Mouse (Mus musculus): ENCODE measurements around the gene Os9. TPM values are rescaled to one million over a fixed set of nuclear protein-coding genes. Genes with fewer than 3 reads are reported as not detected.
"Not testable (repeated sequence)": the region's sequence is repeated elsewhere in the genome, so short reads cannot be mapped to it uniquely, and the experiment has no call there.

The Os9 gene
- polyA plus RNA-seq, 1 experiment from 2014 or later: 47.8 TPM

GRCm38 (mm10) chr10:127164631-127165353, 43.9 kb upstream of the Os9 start, which contains the start of gene B4galnt1:
Gene B4galnt1, plus strand, starts transcription at chr10:127165225.
- H3K9me3 ChIP-seq (ENCODE audit: control insufficient read depth, low read depth, low read length): no peaks in the 10 kb centered on the region
- WGBS: 2% methylated on average over 50 of the region's 52 CpGs
- peak within 1 kb of the TSS; percentile 67 for H3K4me3 ChIP-seq (ENCODE audit: low read depth, low read length)
- peak; percentile 81 for ATAC-seq (ENCODE audit: insufficient number of reproducible peaks, insufficient read depth, low FRiP score, low read depth)
- no peaks in the 10 kb centered on the region for H3K36me3 ChIP-seq (ENCODE audit: control insufficient read depth, insufficient read depth, low read length)
- H3K4me2 ChIP-seq (replicated peaks; ENCODE audit: low read depth, low read length): peak within 1 kb of the TSS; percentile 100
- H3K9ac ChIP-seq (replicated peaks; ENCODE audit: low read depth, low read length): peak within 1 kb of the TSS; percentile 72
- no peaks in the 10 kb centered on the region for H3K4me1 ChIP-seq (ENCODE audit: control insufficient read depth, insufficient read depth, low read length)
- H3K27ac ChIP-seq (ENCODE audit: low read length): peak within 1 kb of the TSS; percentile 66
- H3K27me3 ChIP-seq (ENCODE audit: control insufficient read depth, insufficient read depth, low read length): peaks cover 30% of the 10 kb centered on the region

GRCm38 (mm10) chr10:127164190-127164589, 43.3 kb upstream of the Os9 start:
- Histone ChIP-seq H3K4me3 (ENCODE audit: low read depth, low read length) (no peak overlapping the region), H3K27ac (ENCODE audit: low read length) (no peak overlapping the region), H3K4me1 (ENCODE audit: control insufficient read depth, insufficient read depth, low read length) (no peaks in the 10 kb centered on the region), H3K9me3 (ENCODE audit: control insufficient read depth, low read depth, low read length) (no peaks in the 10 kb centered on the region), H3K27me3 (ENCODE audit: control insufficient read depth, insufficient read depth, low read length) (peaks cover 24% of the 10 kb centered on the region), H3K36me3 (ENCODE audit: control insufficient read depth, insufficient read depth, low read length) (no peaks in the 10 kb centered on the region), H3K4me2 (replicated peaks; ENCODE audit: low read depth, low read length) (no peak overlapping the region), H3K9ac (replicated peaks; ENCODE audit: low read depth, low read length) (no peak overlapping the region)
- 91% methylated on average over 4 of the region's 4 CpGs for WGBS
- ATAC-seq (ENCODE audit: insufficient number of reproducible peaks, insufficient read depth, low FRiP score, low read depth): no peak

DNA sequence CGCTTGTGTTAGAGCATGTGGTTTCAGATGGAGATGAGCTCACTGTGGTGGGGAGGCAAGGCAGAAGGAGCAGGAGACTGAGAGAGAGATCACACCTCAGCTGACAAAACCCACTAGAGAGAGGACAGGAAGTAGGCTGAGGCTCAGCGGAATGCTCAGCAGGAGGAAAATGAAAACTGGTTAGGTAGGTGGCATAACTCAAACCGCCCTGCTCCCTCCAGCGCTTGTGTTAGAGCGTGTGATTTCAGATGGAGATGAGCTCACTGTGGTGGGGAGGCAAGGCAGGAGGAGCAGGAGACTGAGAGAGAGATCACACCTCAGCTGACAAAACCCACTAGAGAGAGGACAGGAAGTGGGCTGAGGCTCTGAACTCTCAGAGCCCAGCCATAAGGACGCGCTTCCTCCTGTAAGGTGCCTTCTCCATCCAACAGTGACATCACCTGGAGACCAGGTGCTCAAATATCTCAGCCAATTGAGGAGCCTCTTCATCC, 41.9 kb upstream of the Os9 start:
- peaks cover 17% of the 10 kb centered on the region for H3K27me3 ChIP-seq (ENCODE audit: control insufficient read depth, insufficient read depth, low read length)
- H3K4me1 ChIP-seq (ENCODE audit: control insufficient read depth, insufficient read depth, low read length); H3K9me3 ChIP-seq (ENCODE audit: control insufficient read depth, low read depth, low read length); H3K4me3 ChIP-seq (ENCODE audit: low read depth, low read length); H3K4me2 ChIP-seq (replicated peaks; ENCODE audit: low read depth, low read length); H3K27ac ChIP-seq (ENCODE audit: low read length); H3K36me3 ChIP-seq (ENCODE audit: control insufficient read depth, insufficient read depth, low read length); H3K9ac ChIP-seq (replicated peaks; ENCODE audit: low read depth, low read length); ATAC-seq (ENCODE audit: insufficient number of reproducible peaks, insufficient read depth, low FRiP score, low read depth): not testable (repeated sequence)
- 48% methylated on average over 7 of the region's 7 CpGs for WGBS

- Histone ChIP-seq H3K4me1 (ENCODE audit: control insufficient read depth, insufficient read depth, low read length) (no peaks in the 10 kb centered on the region), H3K4me2 (replicated peaks; ENCODE audit: low read depth, low read length) (no peak overlapping the region), H3K9me3 (ENCODE audit: control insufficient read depth, low read depth, low read length) (no peaks in the 10 kb centered on the region), H3K36me3 (ENCODE audit: control insufficient read depth, insufficient read depth, low read length) (no peaks in the 10 kb centered on the region), H3K27ac (ENCODE audit: low read length) (no peak overlapping the region), H3K4me3 (ENCODE audit: low read depth, low read length) (no peak overlapping the region), H3K9ac (replicated peaks; ENCODE audit: low read depth, low read length) (no peak overlapping the region), H3K27me3 (ENCODE audit: control insufficient read depth, insufficient read depth, low read length) (no peaks in the 10 kb centered on the region)
- no peak for ATAC-seq (ENCODE audit: insufficient number of reproducible peaks, insufficient read depth, low FRiP score, low read depth)
- 65% methylated on average over 3 of the region's 3 CpGs for WGBS
Measured at GRCm38 (mm10) chr10:127160728-127161127, 39.8 kb upstream of the Os9 start.

GRCm38 (mm10) chr10:127160081-127160480, 39.1 kb upstream of the Os9 start:
- H3K27ac ChIP-seq (ENCODE audit: low read length): no peak overlapping the region
- no peaks in the 10 kb centered on the region for H3K9me3 ChIP-seq (ENCODE audit: control insufficient read depth, low read depth, low read length)
- H3K4me1 ChIP-seq (ENCODE audit: control insufficient read depth, insufficient read depth, low read length): no peaks in the 10 kb centered on the region
- no peak overlapping the region for H3K4me2 ChIP-seq (replicated peaks; ENCODE audit: low read depth, low read length)
- H3K27me3 ChIP-seq (ENCODE audit: control insufficient read depth, insufficient read depth, low read length): no peaks in the 10 kb centered on the region
- no peaks in the 10 kb centered on the region for H3K36me3 ChIP-seq (ENCODE audit: control insufficient read depth, insufficient read depth, low read length)
- no peak overlapping the region for H3K4me3 ChIP-seq (ENCODE audit: low read depth, low read length)
- ATAC-seq (ENCODE audit: insufficient number of reproducible peaks, insufficient read depth, low FRiP score, low read depth): no peak
- 83% methylated on average over 9 of the region's 9 CpGs for WGBS
- H3K9ac ChIP-seq (replicated peaks; ENCODE audit: low read depth, low read length): no peak overlapping the region

- no peak for ATAC-seq (ENCODE audit: insufficient number of reproducible peaks, insufficient read depth, low FRiP score, low read depth)
- no peaks in the 10 kb centered on the region for H3K4me1 ChIP-seq (ENCODE audit: control insufficient read depth, insufficient read depth, low read length)
- no peaks in the 10 kb centered on the region for H3K27me3 ChIP-seq (ENCODE audit: control insufficient read depth, insufficient read depth, low read length)
- 65% methylated on average over 3 of the region's 3 CpGs for WGBS
- no peak overlapping the region for H3K4me2 ChIP-seq (replicated peaks; ENCODE audit: low read depth, low read length)
- no peaks in the 10 kb centered on the region for H3K9me3 ChIP-seq (ENCODE audit: control insufficient read depth, low read depth, low read length)
- H3K4me3 ChIP-seq (ENCODE audit: low read depth, low read length): no peak overlapping the region
- no peak overlapping the region for H3K27ac ChIP-seq (ENCODE audit: low read length)
- no peak overlapping the region for H3K9ac ChIP-seq (replicated peaks; ENCODE audit: low read depth, low read length)
- H3K36me3 ChIP-seq (ENCODE audit: control insufficient read depth, insufficient read depth, low read length): no peaks in the 10 kb centered on the region
Measured at GRCm38 (mm10) chr10:127158471-127158870, 37.5 kb upstream of the Os9 start.

- Histone ChIP-seq H3K4me1 (ENCODE audit: control insufficient read depth, insufficient read depth, low read length) (no peaks in the 10 kb centered on the region), H3K4me2 (replicated peaks; ENCODE audit: low read depth, low read length) (no peak overlapping the region), H3K36me3 (ENCODE audit: control insufficient read depth, insufficient read depth, low read length) (no peaks in the 10 kb centered on the region), H3K27ac (ENCODE audit: low read length) (no peak overlapping the region; the same call in 1 of the 2 replicates), H3K27me3 (ENCODE audit: control insufficient read depth, insufficient read depth, low read length) (no peaks in the 10 kb centered on the region), H3K9me3 (ENCODE audit: control insufficient read depth, low read depth, low read length) (no peaks in the 10 kb centered on the region), H3K4me3 (ENCODE audit: low read depth, low read length) (no peak overlapping the region), H3K9ac (replicated peaks; ENCODE audit: low read depth, low read length) (no peak overlapping the region)
- WGBS: 45% methylated on average over 1 of the region's 1 CpGs
- no peak for ATAC-seq (ENCODE audit: insufficient number of reproducible peaks, insufficient read depth, low FRiP score, low read depth)
Measured at GRCm38 (mm10) chr10:127156511-127156910, 35.6 kb upstream of the Os9 start.

DNA sequence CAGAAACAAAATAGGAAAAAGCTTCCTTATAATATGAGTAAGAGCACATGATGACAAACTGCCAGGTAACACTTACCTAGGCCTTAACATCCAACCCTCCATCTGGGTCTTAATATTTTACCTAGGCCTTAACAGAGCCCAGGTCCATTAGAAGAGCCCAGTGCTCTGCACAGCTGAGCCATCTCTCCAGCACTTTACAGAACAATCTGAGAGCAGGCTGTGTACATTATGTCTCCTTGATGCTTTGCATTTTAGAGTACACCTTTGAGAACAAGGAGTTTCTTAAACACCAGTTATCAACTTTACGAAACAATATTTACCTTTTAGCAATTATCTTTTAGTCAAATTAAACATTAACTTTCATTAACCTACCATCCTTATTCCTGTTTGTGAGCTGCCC, 35.2 kb upstream of the Os9 start:
- Histone ChIP-seq H3K4me3 (ENCODE audit: low read depth, low read length) (no peak overlapping the region), H3K27me3 (ENCODE audit: control insufficient read depth, insufficient read depth, low read length) (no peaks in the 10 kb centered on the region), H3K27ac (ENCODE audit: low read length) (0 out of 2 replicates have a peak overlapping the region, but pooled peaks have one; percentile 6), H3K4me2 (replicated peaks; ENCODE audit: low read depth, low read length) (no peak overlapping the region), H3K9me3 (ENCODE audit: control insufficient read depth, low read depth, low read length) (no peaks in the 10 kb centered on the region), H3K9ac (replicated peaks; ENCODE audit: low read depth, low read length) (no peak overlapping the region), H3K36me3 (ENCODE audit: control insufficient read depth, insufficient read depth, low read length) (no peaks in the 10 kb centered on the region), H3K4me1 (ENCODE audit: control insufficient read depth, insufficient read depth, low read length) (no peaks in the 10 kb centered on the region)
- ATAC-seq (ENCODE audit: insufficient number of reproducible peaks, insufficient read depth, low FRiP score, low read depth): no peak; the same call in 1 of the 2 replicates
- 58% methylated on average over 1 of the region's 1 CpGs for WGBS
